Mouse (Mus musculus) forelimb bud, embryonic 11.5 days (tissue): ENCODE measurements around the gene Pik3r5.

Experiments used
- DNase-seq: peaks from one replicate; pipeline ENCODE4 v3.0.0-alpha.2; 2012; ENCODE audit warnings: low read depth, low spot score

The Pik3r5 gene

DNA sequence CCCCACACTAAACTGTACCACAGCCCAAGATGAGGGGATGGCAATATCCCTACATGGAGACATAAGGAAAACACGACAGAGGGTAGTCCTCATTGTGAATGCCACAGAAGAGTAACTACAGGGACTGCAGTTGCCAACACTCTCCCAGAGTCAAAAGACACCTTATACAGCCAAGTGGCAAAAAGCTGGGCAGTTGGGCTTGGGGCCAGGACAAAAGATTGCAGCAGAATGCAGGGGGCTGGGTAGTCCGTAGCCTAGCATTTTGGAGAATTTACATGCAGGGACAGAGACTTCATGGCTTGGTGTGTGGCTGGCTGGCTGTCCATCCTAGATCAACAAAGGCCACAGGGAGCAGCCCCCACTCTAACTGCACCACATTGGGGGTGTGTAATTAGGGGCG is 52.5 kb downstream of the Pik3r5 start:
- DNase-seq, result no peak

DNA sequence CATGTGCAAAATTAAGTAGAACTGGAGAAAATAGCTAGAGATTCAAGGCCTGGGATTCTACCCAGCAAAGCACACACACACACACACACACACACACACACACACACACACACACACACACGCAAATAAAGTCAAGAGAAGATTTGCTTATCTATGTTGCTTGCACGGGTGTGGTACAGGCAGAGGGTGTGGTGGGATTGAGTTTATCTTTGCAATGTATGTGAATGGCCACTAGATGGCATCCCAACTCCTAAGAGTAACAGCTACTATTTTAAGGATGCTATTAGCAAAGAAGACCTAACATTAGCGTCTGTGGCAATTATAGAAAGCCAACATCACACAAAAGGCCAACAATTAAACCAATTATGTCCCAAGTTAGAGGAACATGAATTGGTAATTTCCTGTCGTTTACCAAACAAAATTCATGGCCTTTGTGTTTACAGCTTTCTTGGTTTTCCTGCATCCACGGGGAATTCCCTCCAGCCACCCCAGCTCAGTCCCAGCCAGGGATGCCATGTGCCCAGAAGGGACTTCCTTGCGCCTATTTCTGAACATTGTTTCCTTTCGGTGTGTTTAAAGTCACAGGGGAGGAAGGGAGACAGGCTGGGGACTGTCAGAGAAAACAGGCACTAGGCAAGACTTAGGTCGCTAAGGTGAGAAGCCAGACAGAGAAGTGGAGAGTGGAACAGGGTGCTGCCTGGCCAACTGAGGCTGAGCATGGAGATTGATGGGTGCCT is 53.5 kb downstream of the Pik3r5 start:
- DNase-seq, result peak; percentile 62

DNA sequence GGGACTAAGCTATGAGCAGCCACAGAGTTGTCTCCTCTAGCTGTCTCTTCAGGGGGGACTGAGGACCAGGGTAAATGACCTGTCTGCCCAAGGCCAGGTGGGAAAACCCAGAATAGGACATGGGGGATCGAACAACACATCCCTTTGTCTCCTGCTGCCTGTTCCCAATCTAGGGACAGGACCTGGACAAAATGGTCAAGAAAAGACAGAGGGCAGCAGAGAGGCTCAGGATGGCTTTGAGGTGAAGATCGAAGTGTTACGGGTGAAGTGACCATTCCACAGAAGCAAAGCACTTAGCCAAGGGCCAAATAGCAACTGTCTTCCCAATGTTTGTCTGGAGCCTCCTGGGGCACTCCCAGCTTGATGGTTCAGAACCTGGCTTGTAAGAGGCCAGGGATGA is 54.2 kb downstream of the Pik3r5 start:
- DNase-seq, result no peak

DNA sequence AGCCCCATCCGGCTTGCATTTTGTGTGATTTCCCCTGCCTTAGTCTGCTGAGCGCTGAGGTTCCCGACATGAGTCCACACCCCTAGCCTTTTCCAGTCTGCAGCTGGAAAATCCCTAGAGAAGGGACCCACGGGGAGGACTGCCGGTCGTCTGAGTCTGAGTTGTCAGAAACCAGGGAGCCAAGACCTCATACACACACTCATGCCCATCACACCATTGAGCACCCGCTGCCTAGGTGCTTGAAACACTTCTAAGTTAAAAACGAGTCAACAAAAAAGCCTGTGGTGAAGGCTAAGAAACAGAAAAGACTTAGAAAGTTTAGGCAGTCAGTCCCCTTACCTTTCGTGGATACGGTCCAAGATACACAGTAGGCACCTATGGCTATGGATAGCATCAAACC is 55.8 kb downstream of the Pik3r5 start:
- DNase-seq, result no peak

DNA sequence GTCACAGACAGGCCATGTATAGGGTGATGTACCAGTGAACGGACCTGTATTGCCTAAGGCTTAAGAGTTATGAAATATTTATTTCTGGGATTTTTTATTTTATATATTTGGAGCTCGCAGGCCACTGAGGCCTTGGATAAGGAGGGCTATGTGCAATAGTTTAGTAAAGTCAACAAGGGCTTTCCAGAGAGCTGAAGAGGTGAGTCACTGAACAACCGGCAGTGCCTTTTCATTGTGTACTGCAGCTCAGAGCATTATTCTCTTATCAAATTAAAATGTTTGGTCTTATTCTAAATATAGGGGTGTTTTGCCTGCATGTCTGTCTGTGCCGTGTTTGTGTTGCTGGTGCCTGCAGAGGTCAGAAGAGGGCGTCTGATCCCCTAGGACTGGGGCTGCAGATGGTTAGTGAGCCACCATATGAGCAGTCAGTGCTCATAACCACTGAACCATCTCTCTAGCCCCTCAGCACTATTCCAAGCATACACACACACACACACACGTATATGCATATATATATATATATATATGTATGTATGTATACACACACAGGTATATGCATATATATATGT is 56.4 kb downstream of the Pik3r5 start:
- DNase-seq, result no peak

DNA sequence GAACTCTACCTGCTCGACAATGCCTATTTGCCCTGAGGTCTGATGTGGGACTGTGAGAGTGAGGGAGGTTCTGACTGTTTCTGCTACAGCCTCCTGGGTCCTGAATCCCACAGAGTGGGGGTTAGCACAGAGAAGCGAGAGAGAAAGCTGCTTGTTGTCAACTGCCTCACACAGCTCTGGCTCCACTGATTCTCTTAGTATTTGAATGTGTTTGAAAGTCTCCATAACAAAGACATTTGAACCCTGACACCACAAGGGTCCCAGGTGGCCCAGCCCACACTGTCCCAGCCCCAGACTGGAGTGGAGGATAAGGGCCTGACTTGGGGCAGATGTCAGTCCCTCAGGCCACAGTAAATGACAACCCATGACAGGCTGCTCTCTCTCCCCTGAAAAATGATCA is 57.3 kb downstream of the Pik3r5 start:
- no peak for DNase-seq

DNA sequence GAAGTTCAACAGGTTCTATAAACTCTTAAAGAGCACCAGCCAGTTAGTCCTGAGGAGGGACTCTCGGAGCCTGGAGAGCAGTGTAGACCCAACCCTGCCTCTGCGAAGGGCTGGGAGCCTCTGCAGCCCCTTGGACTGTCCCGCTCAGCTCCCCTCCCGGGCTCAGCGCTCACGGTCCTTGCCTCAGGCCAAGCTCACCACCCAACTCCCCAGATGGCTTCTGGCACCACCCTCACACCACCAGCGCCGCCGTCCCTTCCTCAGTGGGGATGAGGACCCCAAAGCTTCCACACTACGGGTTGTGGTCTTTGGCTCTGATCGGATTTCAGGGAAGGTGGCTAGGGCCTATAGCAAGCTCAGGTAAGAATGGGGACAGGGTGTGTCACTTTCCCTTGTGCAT is 60.7 kb downstream of the Pik3r5 start:
- DNase-seq, result no peak

DNA sequence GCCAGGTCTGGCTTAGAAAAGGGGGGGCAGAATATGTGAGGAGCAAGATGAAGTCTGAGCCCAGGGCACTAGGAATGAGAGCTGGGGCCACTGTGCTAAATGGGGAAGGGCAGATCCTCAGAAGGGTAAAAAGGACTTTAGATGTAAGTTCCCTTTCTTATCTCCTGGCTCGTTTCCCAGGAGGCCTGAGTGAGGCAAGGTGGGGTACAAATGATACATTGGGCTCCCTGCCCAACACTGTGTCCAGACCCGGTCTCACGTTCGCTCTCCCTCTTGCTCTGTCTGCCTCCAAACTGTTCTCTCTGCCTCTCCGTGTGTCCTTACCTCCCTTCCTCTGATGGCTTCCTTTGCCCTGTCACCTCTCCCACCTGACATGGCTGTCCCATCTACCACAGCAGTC is 61.8 kb downstream of the Pik3r5 start:
- DNase-seq, result no peak

DNA sequence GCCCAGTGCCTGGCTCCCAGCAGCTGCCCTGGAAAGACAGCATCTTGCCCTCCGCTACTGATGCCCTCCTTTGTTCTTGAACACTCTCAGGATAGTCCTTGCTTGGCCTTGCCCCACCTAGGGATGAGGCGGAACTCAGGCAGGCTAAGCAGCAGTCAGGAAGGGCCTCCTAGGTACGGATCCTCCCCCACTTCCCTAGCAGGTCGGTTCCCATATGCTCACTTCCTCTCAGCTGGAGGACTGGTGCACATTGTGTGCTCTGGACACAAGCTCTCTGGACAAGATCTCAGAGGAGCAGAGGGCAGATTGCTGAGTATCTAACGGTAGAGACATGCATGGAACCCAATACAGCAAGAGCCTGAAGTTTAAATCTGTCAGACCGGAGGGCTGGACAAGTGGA is 65.2 kb downstream of the Pik3r5 start:
- DNase-seq, result no peak

DNA sequence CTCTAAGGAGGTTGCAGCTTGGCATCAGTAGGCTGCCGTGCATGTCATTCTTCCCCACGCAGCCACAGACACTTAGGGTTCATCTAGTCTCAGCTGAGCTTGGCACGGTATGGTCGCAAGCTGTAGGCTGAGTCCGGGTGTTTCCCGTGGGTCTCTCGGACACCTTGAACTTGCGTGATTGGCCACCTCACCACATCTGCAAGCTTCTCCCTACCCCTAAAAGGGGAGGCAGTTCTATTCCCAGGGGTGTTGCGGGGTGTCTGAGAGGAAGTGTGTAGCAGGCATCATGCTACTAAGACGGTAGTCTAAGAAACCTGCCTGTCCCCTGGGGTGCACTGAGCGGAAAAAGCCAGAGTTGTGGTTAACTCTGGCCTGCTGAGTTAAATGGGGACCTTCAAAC is 66.6 kb downstream of the Pik3r5 start:
- DNase-seq, result no peak

DNA sequence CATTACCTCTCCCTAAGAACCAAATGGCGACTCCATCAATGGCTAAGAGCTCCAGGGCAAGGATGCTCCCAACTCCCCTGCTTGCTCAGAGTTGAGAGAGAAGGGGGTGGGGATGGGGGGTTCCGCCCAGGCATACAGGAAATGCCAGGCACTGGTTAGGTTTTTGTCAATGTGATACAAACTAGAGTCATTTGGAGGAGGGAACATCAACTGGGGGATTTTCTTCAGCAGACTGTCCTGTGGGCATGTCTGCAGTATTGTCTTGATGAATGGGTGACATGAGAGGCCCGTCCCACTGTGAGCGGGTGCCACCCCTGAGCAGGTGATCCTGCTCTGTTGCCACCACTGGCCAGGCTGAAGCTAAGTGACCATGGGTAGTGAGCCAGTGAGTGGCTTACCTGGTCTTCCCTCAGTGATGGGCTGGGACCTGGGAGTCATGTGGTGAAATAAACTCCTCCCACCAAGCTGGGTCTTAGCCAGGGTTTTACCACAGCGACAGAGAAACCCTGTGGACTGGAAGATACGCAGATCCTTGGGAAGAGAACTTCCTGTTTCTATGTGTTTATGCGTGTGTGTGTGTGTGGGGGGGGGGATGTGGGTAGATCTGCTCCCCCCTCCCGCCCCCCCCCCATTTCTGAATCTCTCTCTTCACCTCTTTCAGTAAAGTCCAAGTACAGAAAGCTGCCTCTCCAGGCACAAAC is 67.2 kb downstream of the Pik3r5 start:
- DNase-seq, result no peak

DNA sequence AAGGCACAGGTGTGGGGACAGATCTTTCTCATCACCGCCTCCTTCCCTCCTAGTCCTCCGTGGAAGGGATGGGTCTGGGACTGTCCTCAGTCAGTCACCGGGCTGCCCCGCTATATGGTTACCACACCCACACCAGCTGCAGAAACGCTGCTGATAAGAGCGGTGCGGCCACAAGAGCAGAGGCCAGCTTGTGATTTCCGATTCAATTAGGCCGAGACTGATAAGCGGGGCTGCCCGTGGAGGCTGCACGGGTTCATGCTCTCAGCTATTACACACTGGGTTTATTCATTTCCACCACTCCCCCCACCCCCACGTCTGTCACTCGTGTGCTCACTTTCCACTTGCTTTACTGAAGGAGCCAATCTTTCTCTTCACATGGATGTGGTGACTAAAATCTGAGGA is 69.0 kb downstream of the Pik3r5 start:
- DNase-seq, result no peak

DNA sequence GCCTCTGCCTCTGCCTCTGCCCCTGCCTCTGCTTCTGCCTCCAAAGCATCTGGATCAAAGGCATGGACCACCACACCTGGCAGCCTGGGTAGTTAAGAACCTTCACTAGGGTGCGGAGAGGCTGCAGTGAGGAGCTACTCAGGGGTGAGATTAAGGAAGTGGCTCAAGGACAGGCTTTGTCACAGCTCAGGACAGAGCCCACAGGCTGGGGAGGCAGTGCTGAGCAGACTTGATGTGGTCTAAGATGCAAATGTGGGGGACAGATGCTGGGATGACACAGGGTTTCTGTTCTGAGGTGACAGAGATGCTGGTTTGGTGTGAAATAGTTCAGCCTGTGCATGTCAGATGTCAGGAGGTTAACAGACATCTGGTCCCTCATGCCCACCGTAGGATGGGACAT is 70.5 kb downstream of the Pik3r5 start:
- DNase-seq, result no peak

DNA sequence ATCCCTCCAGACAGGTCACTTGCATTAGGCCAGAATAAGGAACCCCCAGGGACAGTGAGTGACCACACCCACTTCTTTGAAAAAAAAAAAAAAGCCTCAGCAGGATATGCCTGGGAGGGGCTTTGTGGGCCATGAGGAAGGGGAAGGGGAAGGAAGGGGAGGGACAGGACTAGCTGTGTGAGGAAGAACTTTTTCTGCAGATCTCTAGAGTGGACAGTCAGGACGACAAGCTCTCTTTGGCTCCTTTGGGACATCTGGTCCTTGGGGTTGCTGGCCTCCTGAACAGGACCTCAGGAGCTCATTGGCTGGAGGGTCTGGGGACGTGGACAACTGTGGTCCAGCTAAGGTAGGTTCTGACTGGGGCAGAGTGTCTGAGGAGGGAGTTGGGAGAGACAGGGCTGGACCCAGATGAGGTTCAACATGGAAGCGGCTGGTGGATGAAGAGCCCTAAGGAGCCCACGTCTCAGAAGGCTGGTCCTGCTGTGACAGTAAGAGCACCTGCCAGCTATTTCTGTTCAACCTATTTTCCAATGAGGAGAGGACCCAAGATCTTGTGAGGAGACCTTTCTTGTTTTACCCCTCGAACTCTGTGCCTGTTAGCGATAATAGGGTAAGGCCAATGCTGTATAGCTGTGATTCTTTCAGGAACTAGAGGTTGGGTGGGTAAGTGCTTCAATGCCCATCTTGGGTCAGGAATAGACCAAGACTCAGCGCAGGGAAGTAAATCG is 71.1 kb downstream of the Pik3r5 start, which contains the start of gene Pik3r6:
Gene Pik3r6, plus strand, starts transcription at position 118 of the 728 bp plus-strand sequence.
- no peak for DNase-seq

DNA sequence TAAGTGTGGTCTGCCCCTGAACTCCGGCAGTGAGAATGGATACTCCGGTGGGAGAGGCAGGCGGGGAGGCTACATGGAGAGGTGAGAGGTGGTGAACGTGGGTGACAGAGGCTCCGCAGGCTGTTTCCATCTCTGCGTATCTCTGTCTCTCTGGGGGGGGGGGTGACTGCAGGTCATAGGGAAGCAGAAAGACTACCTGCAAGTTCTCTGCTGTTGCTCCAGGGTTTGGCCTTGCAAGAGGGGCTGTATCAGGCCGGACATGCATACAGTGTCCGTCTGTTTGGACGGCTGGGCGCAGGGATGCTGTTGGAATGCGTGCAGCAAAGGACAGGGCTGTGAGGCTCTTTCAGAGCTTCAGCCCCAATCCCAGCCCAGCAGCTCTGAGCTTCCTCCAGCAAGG is 73.0 kb downstream of the Pik3r5 start:
- no peak for DNase-seq

DNA sequence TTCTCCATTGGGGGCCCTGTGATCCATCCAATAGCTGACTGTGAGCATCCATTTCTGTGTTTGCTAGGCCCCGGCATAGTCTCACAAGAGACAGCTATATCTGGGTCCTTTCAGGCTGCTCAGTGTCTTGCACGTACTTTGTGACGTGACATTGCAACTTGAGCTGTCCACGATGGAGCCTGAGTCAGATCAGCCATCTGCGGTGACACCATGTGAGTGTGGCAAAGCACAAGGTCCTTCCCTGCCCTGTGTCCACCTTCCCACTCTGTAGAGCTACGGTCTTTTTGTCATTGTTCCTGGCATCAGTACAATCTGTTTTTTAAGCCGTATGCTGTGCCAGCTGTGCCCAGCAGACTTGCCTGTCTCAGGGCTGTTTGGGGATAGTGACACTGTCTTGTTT is 75.3 kb downstream of the Pik3r5 start:
- DNase-seq, result no peak

DNA sequence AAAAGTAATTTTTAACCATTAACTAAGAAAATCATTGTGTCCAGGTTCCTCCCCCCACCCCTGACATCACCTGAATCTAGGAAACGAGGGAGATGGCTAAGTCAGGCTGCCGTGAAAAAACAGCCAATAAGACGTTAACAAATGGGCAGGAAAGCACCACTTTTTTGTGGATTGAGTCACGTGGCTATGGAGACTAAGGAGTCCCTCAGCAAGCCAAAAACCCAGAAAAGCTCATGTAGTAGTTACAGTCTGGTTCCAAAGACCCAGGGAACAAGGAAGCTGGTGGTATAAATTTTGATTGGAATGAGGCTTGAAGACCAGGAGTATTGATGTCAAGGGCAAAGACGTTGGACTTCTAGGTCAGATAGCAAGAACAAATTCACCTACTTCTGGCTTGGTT is 76.7 kb downstream of the Pik3r5 start:
- DNase-seq, result no peak

DNA sequence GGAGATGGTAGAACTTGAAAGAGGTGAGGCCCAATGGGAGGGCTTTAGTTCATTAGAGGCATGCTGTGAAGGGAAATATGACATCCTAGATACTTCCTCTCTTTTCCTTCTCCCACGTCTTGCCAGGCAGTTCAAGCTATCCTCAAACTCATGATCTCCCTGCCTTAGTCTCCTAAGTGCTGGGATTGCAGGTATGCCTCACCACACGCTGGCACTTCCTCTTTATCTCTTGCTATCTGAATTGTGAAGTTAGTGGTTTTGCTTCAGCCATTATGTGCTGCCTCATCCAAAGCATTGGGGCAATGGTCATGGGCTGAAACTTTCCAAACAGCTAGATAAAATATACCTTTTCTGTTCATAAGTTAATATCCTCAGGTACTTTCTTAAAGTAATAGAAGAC is 77.3 kb downstream of the Pik3r5 start:
- DNase-seq, result no peak

DNA sequence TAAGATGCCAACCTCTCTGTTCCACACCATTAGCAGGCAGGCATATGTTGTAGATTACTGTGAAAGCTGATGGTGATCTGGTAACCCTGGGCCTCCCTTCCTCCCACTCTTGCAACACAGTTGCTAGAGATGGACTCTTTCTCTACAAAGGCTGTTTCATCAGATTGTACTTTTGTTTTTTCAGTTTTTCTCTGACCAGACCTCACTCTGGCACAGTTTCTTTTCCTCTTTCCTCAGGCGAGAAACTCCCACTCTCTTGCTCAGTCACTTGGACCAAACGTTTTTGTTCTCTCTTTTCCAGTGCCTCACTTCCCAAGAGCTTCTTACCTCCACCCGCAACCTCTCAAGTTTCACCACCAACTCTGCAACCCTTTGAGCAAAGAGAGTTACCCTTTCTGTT is 82.0 kb downstream of the Pik3r5 start:
- peak; percentile 16 for DNase-seq

DNA sequence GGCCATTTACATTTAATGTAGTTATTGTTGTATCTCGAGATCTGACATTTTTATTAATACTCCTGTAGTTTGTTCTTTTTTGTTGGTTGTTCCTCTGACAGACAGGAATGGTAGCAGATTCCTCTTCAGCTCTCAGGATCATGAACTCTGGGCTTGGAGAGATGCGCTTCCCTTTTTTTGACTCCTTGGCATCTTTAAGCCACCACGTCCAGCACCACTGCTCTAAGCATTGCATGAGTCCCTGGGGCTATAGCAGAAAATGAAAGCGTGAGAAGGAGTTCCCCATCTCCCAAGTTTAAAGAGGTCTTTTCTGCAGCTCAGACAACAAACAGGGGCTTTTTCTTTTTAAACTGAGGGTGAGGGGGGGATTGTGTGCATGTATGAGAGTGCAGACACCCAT is 87.4 kb downstream of the Pik3r5 start:
- no peak for DNase-seq

DNA sequence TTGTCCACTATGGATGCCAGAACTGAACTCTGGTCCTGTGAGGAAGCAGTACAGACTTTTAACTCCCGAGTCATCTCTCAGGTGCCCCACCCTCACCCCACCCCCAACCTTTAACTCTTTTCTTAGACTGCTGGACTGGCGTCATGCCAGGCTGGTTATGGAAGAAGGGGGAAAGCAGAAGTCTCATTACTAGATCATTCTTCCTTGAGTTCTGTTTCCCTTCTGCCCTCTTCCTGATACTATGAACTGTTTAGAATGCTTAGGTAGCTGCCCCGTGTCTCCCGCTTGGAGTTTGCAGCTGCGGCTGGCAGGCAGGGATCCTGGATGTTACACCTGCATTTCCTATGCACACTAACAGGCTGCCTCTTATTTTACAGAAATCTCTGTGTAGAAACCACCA is 87.9 kb downstream of the Pik3r5 start:
- DNase-seq, result no peak

DNA sequence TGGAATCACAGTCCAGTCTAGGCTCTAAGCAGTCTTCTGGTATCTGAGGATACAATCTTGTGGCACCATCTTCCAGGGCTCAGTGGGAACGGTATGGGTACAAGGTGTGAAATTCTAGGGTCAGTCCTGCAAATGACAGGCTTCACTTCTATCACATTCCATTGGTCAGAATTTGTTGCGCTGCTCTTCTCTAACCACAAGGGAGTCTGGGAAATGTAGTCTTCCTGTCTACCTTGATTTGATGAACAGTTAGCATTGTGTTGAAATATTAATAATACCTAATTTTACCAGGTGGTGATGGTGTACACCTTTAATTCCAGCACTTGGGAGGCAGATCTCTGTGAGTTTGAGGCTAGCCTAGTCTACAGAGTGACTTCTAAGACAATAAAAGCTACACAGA is 88.5 kb downstream of the Pik3r5 start:
- no peak for DNase-seq
